Mouse (Mus musculus) liver, embryonic 16.5 days (tissue): ENCODE measurements around the gene Paox. TPM values are rescaled to one million over a fixed set of nuclear protein-coding genes. Genes with fewer than 3 reads are reported as not detected.
A peak's percentile ranks its signal among the peaks of the same experiment; 100 is the strongest.
"Not testable (repeated sequence)": the region's sequence is repeated elsewhere in the genome, so short reads cannot be mapped to it uniquely, and the experiment has no call there.

Source experiments
- ATAC-seq: fragments of 200-750 bp; cut with Nextera tagmentation; 2 replicates; pipeline ENCODE4 v1.8.0; 2017; ENCODE audit warnings: low read depth, mild to moderate bottlenecking, moderate number of reproducible peaks, moderate library complexity
- H3K27ac ChIP-seq: fragments of 300-500 bp; sonication (generic); 2 replicates; pipeline ENCODE4 v1.5.1; 2014; ENCODE audit warnings: mild to moderate bottlenecking, low read length
- H3K27me3 ChIP-seq: fragments of 300-500 bp; sonication (generic); 2 replicates; pipeline ENCODE4 v1.6.1; 2014; ENCODE audit warnings: low read depth, low read length, mixed read lengths; ENCODE audit not compliant: control insufficient read depth, insufficient read depth
- H3K36me3 ChIP-seq: fragments of 300-500 bp; sonication (generic); 2 replicates; pipeline ENCODE4 v1.6.1; 2014; ENCODE audit warnings: mild to moderate bottlenecking; ENCODE audit not compliant: control insufficient read depth, insufficient read depth
- H3K4me1 ChIP-seq: fragments of 300-500 bp; sonication (generic); 2 replicates; pipeline ENCODE4 v1.6.1; 2014; ENCODE audit warnings: low read depth, low read length, mixed read lengths; ENCODE audit not compliant: control insufficient read depth
- H3K4me2 ChIP-seq: fragments of 300-500 bp; sonication (generic); 2 replicates; pipeline ENCODE4 v1.6.1; 2014; ENCODE audit warnings: low read depth, low read length, mixed read lengths
- H3K4me3 ChIP-seq: fragments of 300-500 bp; sonication (generic); 2 replicates; pipeline ENCODE4 v1.5.1; 2014; ENCODE audit warnings: low read depth, mild to moderate bottlenecking, low read length
- H3K9ac ChIP-seq: fragments of 300-500 bp; sonication (generic); 2 replicates; pipeline ENCODE4 v1.6.1; 2014; ENCODE audit warnings: low read depth, low read length
- H3K9me3 ChIP-seq: fragments of 300-500 bp; sonication (generic); replicated peaks from 2 replicates; pipeline ENCODE4 v1.6.1; 2016; ENCODE audit warnings: low read length; ENCODE audit not compliant: control insufficient read depth
- WGBS: fragments of 180-500 bp; shearing (Covaris S2); extraction: QIAGEN DNeasy Blood & Tissue Kit; methylation state at CpG from one replicate; pipeline ENCODE4 v1.1.7; 2014; ENCODE audit not compliant: insufficient replicate concordance; 5-methylcytosine and 5-hydroxymethylcytosine counted together
- polyA plus RNA-seq: library from polyadenylated mRNA; unstranded; fragments of >200 nt; fragmentation: Nextera tagmentation; extraction: Ambion mirVana; gene quantifications from 2 replicates; pipeline ENCODE4 v1.2.1, GENCODE M21; 2015

The Paox gene
- polyA plus RNA-seq, 1 experiment from 2014 or later: 14.3 TPM

DNA sequence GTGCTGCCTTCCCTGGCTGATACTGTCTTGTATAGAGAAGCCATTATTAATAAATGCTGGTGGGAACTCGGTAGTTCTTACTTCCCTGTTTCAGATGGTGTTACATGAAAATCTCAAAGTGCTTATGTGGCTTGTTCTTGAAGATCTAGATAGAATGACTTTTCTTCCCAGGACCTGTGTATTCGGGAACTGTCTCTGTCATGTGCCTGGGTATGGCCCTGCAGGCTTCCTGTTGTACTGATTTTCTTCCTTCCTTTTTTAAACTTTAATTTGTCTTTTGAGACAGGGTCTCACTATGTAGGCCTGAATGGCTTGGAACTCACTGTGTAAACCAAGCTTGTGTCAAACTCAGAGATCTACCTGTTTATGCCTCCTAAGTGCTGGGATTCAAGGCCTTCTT, 12.3 kb downstream of the Paox start:
- Histone ChIP-seq H3K4me3 (no peak overlapping the region), H3K4me2 (no peak overlapping the region), H3K27ac (no peak overlapping the region), H3K4me1 (peaks cover 9% of the 10 kb centered on the region), H3K36me3 (no peaks in the 10 kb centered on the region), H3K9ac (no peak overlapping the region), H3K9me3 (no peaks in the 10 kb centered on the region), H3K27me3 (no peaks in the 10 kb centered on the region)
- ATAC-seq: no peak
- WGBS: 29% methylated on average over 2 of the region's 2 CpGs

DNA sequence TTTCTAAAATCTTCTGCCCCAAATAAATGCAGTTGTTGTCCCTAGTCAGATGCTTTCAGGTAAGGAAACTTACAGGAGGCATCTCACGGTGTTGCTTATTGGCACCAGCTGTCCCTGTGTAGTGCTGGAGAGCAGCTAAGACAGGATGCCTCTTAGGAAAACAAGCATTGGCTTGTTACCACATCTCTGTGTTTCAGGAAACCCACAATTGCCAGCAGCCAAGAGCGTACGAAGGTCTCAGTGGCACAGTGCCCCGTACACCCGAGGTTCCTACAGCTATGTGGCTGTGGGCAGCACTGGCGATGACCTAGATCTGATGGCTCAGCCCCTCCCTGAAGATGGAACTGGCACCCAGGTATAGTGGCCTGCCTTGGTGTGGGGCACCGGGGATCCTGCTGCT, 16.6 kb downstream of the Paox start:
- H3K27ac ChIP-seq, H3K36me3 ChIP-seq, H3K4me3 ChIP-seq, H3K4me1 ChIP-seq, H3K4me2 ChIP-seq, H3K27me3 ChIP-seq, H3K9ac ChIP-seq, ATAC-seq, H3K9me3 ChIP-seq: not testable (repeated sequence)
- WGBS: 63% methylated on average over 7 of the region's 7 CpGs

DNA sequence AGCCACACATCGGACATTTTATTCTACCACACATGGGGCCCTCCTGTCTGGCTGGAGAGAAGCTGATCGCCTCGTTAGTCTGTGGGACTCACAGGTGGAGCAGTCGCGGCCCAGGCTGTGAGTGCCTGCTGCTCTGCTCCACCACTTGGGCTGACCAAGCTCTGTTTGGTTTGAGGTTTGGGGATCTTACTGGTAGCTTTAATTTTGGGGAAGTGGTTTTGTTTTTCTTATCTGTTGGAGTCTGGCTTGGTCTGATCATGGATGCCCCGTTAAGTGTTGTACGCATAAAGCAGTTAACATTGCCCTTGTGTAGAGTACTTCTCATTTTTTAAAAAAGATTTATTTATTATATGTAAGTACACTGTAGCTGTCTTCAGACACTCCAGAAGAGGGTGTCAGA, 18.4 kb downstream of the Paox start:
- not testable (repeated sequence) for ATAC-seq, H3K9me3 ChIP-seq, H3K27ac ChIP-seq, H3K4me1 ChIP-seq, H3K9ac ChIP-seq, H3K4me3 ChIP-seq, H3K27me3 ChIP-seq, H3K36me3 ChIP-seq, H3K4me2 ChIP-seq
- WGBS: 24% methylated on average over 5 of the region's 7 CpGs

DNA sequence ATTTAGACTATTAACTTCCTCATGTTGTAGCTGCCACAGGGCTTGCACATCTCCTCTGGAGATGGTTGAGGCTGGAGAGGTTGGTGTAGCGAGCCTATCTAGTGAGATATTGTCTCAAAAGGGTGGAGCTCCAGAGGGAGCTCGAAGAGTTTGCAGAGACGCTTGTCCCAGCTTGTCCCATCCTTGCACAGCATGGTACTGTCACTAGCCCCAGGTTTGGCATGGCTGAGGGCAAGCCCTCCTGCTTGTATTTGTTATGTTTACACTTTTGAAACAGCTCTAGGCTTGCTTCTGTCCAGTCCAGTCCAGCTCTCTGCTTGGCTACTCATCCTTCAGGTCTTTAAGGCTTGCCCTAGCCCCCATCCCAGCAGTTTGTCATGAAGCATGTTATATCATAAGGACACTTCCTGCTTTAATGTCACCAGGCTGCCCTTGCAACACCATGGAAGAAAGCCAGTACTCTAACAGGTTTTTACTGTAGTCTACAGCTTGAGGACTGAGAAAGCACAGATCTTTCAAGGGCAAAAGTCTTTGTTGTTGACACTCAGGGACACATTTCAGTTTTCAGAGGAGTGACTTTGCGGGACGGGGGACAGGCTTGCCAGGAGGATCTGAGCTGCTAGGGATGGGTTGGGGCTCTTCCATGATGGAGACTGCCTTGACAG, 19.6 kb downstream of the Paox start:
- ATAC-seq: no peak
- peaks cover 8% of the 10 kb centered on the region for H3K4me1 ChIP-seq
- WGBS: 52% methylated on average over 5 of the region's 5 CpGs
- H3K4me2 ChIP-seq: no peak overlapping the region
- no peaks in the 10 kb centered on the region for H3K27me3 ChIP-seq
- no peak overlapping the region for H3K27ac ChIP-seq
- no peak overlapping the region for H3K9ac ChIP-seq
- H3K9me3 ChIP-seq: no peaks in the 10 kb centered on the region
- no peaks in the 10 kb centered on the region for H3K36me3 ChIP-seq
- no peak overlapping the region for H3K4me3 ChIP-seq

DNA sequence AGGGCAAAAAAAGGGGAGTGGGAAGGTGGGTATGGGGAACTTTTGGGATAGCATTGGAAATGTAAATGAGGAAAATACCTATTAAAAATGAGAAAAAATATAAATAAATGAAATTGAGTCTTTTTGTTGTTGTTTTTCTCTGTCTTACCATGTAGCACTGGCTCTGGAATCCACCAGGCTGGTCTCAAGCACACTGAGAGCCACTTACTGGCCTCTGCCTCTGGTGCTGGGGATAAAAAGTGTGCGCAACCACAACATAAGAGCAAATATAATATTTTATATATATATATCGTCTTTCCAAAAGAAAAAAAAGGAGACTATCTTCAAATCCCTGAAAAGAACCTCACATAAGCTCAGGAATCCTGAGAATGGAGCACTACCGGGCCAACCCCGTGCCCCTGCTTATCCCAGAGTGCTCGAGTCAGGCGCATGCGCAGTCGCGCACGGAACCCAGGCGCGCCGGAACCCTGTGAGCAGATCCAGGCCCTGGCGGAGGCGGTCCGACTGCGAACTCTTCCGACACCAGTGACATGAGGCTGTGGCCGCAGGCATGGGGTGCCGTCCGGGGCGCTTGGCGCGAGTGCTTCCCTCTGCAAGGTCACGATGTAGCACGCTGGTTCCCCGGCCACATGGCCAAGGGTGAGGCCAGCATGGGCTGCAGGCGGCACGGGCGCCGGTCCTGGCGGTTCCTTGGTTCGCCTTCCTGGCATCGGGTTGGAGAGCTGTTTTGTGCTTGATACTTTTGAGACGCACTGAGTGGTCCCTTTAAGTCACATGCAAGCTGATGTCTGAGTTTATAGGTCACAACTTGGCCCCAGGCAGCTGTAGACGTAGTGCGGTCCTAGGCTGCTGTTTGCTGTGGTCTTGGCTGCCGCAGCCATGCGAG, 21.8 kb downstream of the Paox start, which contains the start of gene Mtg1:
Gene Mtg1, plus strand, starts transcription at position 430 of the 886 bp plus-strand sequence.
- H3K4me2 ChIP-seq: peak within 1 kb of the TSS; percentile 92
- WGBS: 2% methylated on average over 39 of the region's 39 CpGs
- H3K27ac ChIP-seq: peak within 1 kb of the TSS; percentile 79
- H3K9me3 ChIP-seq: no peaks in the 10 kb centered on the region
- peak within 1 kb of the TSS; percentile 91 for H3K4me3 ChIP-seq
- no peaks in the 10 kb centered on the region for H3K27me3 ChIP-seq
- H3K36me3 ChIP-seq: no peaks in the 10 kb centered on the region
- ATAC-seq: peak; percentile 98
- H3K9ac ChIP-seq: peak within 1 kb of the TSS; percentile 90
- H3K4me1 ChIP-seq: peaks cover 8% of the 10 kb centered on the region

DNA sequence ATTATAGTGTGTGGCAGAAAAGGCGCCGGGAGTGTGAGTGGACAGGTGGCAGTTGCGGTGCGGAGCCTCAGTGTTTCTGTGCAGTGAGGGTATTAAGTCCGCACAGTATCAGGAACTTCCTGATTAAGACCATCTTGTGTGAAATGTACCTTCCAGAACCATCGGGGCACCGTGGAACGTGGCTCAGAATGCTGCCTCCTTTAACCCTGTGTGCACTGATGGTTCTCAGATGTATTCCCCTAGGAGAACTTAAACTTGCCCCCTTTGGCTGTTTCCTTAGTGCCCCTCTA, 22.4 kb downstream of the Paox start:
- H3K9me3 ChIP-seq: no peaks in the 10 kb centered on the region
- peak overlapping the region; percentile 92 for H3K4me2 ChIP-seq
- no peaks in the 10 kb centered on the region for H3K36me3 ChIP-seq
- H3K4me3 ChIP-seq: peak overlapping the region; percentile 91
- H3K27me3 ChIP-seq: no peaks in the 10 kb centered on the region
- H3K9ac ChIP-seq: peak overlapping the region; percentile 90
- 0% methylated on average over 8 of the region's 8 CpGs for WGBS
- peak overlapping the region; percentile 79 for H3K27ac ChIP-seq
- no peak for ATAC-seq
- H3K4me1 ChIP-seq: peaks cover 8% of the 10 kb centered on the region

DNA sequence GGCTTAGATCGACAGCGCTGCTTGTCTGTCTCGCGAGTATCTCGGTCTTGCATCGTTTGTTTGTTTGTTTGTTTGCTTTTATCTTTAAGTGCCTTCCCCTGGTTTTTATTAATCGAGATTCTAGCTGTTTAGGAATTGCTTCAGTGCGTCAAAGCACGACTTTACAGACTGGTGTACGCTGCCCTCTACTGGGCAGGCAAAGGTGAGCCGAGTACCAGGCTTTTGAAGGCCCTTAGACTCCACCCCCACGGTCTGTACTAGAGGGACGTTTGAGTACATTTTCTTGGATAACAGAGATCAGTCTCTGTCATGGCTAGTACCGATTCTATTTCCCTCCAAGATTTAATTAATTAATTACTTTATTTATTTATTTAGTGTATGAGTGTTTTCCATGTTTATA, 25.8 kb downstream of the Paox start:
- Histone ChIP-seq H3K4me2 (no peak overlapping the region), H3K27ac (no peak overlapping the region), H3K4me3 (no peak overlapping the region), H3K9me3 (no peaks in the 10 kb centered on the region), H3K9ac (no peak overlapping the region), H3K36me3 (no peaks in the 10 kb centered on the region), H3K27me3 (no peaks in the 10 kb centered on the region), H3K4me1 (peaks cover 8% of the 10 kb centered on the region)
- no peak for ATAC-seq
- WGBS: under 1% methylated on average over 14 of the region's 14 CpGs

DNA sequence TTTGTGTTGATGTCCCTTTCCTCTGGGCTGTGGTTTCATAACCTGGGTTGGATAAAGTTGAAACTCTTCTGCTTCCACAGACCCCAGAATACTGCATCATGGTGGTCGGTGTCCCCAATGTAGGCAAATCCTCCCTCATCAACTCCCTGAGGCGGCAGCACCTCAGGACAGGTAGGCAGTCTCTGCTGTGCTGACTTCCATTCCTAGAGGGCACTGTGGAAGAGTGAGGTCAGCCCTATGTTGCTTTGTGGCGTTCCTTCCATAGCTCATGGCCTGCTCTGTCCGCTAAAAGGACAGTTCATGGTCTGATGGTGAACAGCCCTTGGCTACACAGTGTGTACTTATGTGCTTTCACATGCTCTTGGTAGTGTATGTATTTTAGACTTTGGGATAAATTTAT, 29.0 kb downstream of the Paox start:
- Histone ChIP-seq H3K36me3 (no peaks in the 10 kb centered on the region), H3K4me3 (no peak overlapping the region), H3K27me3 (no peaks in the 10 kb centered on the region), H3K4me1 (no peaks in the 10 kb centered on the region; the same call in 1 of the 2 replicates), H3K9me3 (no peaks in the 10 kb centered on the region), H3K27ac (no peak overlapping the region), H3K4me2 (no peak overlapping the region), H3K9ac (no peak overlapping the region)
- 77% methylated on average over 4 of the region's 4 CpGs for WGBS
- ATAC-seq: no peak

DNA sequence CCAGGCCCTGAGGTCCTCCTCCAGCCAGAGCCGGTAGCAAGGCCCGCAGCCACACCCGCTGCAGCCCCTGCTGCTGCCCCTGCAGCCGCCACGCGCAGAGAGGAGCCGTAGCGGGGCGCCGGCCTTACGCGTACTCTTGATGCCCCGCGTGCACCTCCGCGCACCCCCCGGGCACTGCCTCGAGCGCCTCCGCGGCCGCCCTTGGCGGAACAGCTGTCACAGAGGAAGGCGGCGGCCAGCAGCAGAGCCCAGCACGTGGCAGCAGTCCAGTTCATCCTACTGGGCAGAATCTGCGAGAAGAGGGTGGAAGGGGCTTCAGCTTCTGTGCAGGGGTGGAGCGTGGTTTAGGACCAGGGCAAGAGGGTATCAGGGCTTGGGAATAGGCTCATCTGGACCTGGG, 37.8 kb downstream of the Paox start:
- Histone ChIP-seq H3K4me3 (no peak overlapping the region), H3K9me3 (no peaks in the 10 kb centered on the region), H3K4me1 (no peaks in the 10 kb centered on the region), H3K9ac (no peak overlapping the region), H3K4me2 (no peak overlapping the region), H3K36me3 (no peaks in the 10 kb centered on the region), H3K27me3 (peaks cover 27% of the 10 kb centered on the region), H3K27ac (no peak overlapping the region)
- WGBS: 9% methylated on average over 28 of the region's 28 CpGs
- ATAC-seq: no peak
